Mouse (Mus musculus): ENCODE results near the gene Tmem87a.

GRCm38 (mm10) chr2:120313976-120314375 is 89.9 kb downstream of the Tmem87a start, which contains the start of gene Pla2g4f:
- no peak for TF ChIP-seq GATA2 (IDR thresholded peaks at IDR 0.05; ENCODE audit: borderline replicate concordance, low read depth, low read length)
- no peak for TF ChIP-seq CTCF (IDR thresholded peaks at IDR 0.05; ENCODE audit: low read depth, low read length)

Data from G1E (cell line).